Mouse (Mus musculus): ENCODE measurements around the gene Slc22a12.

DNA sequence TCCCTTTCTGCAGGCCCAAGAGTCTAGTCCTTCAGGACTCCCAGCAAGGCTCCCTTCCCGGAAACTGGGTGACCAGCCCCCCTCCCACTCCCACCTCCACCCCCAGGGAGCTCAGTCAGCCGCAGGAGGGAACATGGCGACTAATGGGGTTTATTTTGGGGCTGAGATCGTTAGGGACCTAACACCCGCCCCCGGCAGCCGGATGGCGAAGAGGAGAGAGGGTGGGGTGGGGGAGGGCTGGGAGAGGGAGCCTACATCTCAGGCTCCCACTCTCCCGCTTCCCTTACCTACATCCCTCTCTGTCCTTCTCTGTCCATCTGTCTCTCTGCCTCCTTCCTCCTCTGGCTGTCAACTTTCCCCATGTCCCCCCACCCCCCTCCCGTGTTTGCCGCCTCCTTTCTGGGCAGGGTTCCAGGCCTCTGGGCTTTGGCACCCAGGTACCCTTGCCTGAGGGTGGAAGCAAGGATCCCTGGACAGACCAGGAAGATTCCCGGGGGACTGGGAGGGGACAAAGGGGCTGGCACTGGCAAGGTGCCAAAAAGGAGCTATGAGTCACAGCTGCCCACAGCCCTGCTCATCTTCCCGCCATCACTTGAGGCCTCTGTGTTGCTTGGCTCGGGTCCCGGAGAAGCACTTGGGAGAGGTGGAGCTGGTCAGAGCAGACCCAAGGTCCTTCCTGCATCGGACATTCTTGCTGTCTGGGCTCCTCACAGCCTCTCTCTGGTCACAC, 38.7 kb downstream of the Slc22a12 start:
- no peak for TF ChIP-seq CTCF (IDR thresholded peaks at IDR 0.05; ENCODE audit: insufficient read depth, low read length)
- no peak for TF ChIP-seq POLR2A (IDR thresholded peaks at IDR 0.05; ENCODE audit: borderline replicate concordance, extremely low read depth, low read depth, low read length)

Data from lung, adult 2 months (tissue).